Mouse (Mus musculus) left cerebral cortex, adult 8-10 months (tissue): Measurements from ENCODE around the gene Chn2. TPM values are rescaled to one million over a fixed set of nuclear protein-coding genes. Genes with fewer than 3 reads are reported as not detected.

Source experiments
- DNase-seq, 2 experiments: peaks; one replicate each; pipeline ENCODE4 v3.0.0; 2022; ENCODE audit warnings: low spot score in 2 of 2
- total RNA-seq, 4 experiments: library from RNA; stranded (reverse); gene quantifications; 2 replicates each; pipeline ENCODE4 v1.2.4; 2022

The Chn2 gene
- total RNA-seq, 4 experiments from 2014 or later, result 46.0 to 51.8 (median 47.8) TPM

DNA sequence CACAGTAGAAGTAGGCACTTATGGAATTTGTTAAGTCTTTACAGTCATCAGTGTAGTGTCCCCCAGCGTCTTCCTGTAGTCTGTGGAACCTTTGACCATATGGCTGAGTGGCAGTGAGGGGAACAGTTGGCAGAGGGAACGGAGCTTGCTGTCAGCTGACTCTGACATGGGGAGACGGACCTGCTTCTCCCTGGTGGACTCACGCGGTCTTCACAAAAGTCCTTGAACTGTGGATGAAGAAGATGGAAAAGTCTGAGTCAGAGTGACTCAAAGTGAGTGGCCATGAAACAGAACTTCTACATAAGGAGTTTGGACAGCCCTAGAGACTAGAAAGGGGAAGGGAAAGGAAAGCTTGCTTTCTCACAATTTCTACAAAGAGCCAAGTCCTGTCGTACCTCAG lies 36.1 kb downstream of the Chn2 start:
- no peak for DNase-seq

DNA sequence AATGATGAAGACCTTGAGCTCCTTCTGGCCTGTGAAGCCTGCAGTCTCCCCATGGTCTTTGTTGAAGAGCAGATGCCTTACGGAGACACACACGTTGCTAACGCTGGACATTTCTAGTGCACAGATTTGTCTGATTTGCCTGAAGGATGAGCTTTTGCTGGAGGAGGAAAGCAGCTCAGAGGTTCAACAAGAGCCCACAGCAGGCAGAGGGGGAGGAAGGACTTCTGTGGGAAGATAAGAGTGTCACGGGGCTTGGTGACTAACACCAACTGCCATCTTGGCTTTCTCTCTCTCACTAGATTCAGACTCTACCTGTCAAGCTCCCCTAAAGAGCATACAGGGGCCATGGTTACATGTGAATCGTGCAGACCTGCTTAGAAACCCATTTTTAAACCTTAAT lies 37.3 kb downstream of the Chn2 start:
- no peak for DNase-seq

DNA sequence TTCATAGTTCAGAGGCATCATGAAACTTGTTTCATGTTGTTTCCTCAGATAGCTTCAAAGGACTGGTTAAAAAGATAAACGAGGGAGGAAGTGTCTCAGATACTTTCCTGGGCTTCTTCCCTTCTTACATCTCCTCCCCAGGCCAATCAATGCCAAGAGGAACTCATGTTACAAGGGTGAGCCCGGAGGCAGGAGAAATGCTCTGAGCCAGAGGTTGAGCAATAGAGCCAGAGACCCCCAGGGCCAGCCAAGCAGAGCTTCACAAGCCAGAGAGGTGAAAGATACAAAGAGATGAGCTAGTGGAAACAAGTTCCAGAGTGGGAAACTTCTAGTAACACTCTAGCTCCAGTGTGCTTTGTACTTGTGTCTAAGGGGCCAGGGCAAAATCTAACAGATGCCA lies 38.9 kb downstream of the Chn2 start:
- DNase-seq, result no peak

- DNase-seq, result no peak
Observed at GRCm38 (mm10) chr6:54079881-54080280, 40.5 kb downstream of the Chn2 start.

DNA sequence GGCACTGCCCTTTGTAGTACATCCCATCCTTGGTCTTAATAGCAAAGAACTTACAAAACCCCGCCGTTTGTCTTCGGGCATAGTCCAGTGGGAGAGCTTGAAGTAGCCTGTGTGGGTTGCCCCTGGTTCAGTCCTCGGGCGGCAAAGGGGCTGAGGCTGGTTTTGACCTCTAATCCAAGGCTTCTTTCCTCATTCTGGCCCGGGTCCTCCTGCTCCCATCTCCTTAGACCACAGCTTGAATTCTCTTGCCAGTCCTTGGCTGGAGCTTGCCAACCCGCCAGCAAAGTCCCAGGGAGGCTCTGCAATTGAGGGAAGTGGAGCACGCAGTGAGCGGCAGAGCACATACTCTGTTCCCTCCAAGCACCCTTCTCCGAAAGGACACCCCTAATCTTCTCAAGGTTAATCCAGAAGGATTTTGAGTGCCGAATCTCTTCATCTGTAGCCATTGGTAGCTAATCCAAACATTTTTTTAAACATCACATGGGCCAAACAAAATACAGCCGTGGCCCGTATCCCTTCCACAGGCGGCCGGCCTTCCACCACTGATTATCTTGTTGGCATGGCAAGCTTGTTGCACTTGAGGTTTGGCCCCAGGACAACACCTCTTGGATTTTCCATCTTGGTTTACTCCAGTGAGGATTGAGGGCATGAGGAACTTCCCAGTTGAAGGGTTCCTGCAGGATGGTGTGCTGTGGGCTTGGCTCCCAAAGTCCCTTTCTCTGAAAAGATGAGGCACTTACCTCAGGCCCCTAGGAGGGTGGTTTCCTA lies 41.3 kb downstream of the Chn2 start:
- DNase-seq, result no peak

DNA sequence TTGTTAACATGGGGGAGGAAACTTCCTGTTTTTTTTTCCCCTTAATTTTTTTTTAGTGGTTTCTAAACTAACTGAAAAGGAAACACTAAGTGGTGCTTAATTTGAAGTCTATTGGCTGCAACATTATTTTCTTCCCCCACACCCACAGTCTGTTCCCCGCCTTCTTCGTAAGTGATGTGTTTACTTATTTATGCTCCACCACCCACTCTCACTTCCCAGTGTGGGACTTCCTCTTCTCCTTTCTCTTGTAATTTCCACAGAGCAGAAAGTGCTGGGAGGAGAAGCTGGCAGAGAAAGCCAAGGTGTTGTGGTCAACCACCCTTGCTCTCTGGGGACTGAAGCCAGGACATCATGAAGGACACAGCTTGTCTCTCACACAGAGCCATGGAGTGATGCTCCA lies 43.2 kb downstream of the Chn2 start:
- DNase-seq, result no peak

- no peak for DNase-seq
Observed at GRCm38 (mm10) chr6:54084046-54084445, 44.7 kb downstream of the Chn2 start.

DNA sequence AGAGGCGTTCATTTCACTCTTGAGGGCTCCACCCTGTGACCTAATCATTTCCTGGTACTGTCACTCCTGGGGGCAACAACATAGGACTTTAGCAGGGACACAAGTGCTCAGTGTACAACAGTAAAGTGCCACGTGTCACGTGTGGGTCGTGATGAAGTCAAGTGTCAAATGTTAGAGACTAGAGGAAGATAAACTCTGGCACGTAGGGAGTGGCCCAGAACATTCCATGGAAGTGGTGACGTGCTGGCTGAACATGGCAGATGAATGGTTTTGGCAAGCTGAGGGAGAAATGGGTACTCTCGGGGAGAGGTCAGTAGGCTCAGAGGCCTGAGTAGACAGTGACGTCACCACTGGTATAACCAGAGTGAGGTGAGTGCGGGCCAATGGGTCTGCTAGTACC lies 45.7 kb downstream of the Chn2 start:
- DNase-seq, result no peak

- DNase-seq, result no peak
Observed at GRCm38 (mm10) chr6:54088168-54088567, 48.8 kb downstream of the Chn2 start.

DNA sequence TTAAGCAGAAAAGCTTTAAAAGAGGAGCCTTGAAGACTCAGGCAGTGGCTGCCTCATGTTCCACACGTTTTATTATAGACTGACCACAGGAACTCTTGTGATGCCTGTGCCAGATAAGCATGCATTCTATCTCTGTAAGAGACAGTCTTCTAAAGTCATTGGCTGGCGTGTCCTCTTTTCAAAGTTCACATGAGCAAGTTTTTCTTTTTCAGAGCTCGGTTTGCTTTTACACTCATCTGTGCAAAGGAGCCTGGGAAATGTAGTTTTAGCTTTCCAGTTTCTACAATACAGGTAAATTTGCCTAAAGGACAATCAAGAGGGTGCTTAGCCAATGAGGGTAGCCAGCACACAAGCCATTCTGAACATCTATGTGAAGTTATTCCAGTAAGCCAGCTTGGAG lies 51.5 kb downstream of the Chn2 start:
- DNase-seq, result no peak

- DNase-seq, result no peak
Observed at GRCm38 (mm10) chr6:54092920-54093319, 53.6 kb downstream of the Chn2 start.

GRCm38 (mm10) chr6:54096147-54096761 lies 56.9 kb downstream of the Chn2 start:
- no peak for DNase-seq

DNA sequence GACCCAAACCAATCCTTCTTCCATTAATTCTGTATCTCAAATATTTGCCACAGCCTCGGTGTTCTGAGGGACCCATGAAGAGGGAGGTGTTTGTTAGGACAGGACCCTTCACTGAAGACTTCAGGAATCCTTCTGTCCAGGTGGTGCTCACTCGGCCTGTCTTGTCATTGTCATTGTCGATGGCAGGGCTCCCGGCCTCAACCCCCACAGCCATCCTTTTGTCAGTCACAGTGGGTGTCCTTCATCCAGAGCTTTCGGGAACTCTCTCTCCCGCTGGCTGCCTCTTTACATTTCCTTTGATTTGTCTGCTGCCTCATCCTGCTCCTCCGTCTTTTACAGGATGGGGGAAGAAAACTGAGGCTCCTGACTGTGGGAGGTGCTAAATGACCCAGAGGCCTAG lies 57.5 kb downstream of the Chn2 start:
- no peak for DNase-seq

DNA sequence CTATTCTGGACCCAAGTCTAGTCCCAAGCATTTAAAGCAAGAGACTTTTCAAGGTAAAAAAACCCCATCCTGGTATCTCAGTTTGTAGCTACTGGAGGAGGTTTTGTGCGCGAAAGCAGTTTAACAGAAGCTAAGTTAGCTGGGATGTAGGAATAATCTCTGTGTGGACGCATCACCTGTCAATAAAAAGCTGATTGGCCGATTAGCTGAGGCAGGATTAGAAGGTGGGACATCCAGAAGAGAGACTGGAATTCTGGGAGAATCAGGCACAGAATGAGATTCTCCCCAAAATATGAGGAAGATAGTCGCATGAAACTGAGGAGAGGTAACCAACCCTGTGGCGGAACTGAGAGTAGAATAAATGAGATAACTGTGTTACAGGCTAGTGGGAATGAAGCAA lies 59.0 kb downstream of the Chn2 start:
- no peak for DNase-seq

GRCm38 (mm10) chr6:54099659-54100058 lies 60.3 kb downstream of the Chn2 start:
- DNase-seq, result no peak

DNA sequence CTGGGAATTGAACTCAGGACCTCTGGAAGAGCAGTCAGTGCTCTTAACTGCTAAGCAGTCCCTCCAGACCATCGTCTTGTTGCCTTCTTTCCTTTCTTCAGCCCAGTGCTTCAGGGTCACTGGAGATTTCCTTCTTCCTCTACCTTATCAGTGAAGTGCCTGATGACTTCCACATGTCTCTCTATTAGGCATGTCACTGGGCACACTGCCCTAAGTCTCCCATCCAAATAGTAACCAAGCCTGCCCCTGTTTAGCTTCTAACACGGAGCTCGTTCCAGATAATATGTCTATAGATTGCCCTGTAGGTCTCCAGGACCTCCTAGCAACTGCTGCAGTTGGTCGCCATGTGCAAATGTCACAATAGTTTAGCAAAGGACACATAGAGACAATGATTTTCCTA lies 62.9 kb downstream of the Chn2 start:
- DNase-seq, result no peak

- no peak for DNase-seq
Observed at GRCm38 (mm10) chr6:54103276-54103975, 64.1 kb downstream of the Chn2 start.

DNA sequence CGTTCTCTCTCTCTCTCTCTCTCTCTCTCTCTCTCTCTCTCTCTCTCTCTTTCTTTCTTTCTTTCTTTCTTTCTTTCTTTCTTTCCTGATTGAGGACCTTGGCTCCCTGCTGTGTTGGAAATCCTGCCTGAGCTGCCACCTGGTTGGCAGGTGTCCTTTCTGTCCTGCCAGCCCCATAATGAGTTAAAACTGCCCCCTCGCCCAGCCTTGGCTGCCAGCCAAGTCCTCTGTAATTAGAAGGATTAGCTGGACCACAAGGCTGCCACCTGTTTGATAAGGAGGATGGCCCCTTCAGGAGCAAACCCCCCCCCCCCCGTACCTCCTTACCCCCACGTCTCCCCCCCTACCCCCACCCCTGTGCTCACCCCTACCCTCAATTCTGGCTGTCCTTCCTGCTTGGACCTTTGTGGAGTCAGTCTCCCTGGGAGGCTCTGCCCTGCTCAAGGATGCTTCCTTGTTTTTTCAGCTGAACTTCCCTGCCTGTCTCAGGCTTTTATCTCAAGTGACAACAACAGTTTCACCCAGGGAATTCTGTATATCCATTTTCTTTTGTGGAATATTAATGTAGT lies 72.1 kb downstream of the Chn2 start:
- no peak for DNase-seq

GRCm38 (mm10) chr6:54113338-54113737 lies 74.0 kb downstream of the Chn2 start:
- DNase-seq, result no peak

- no peak for DNase-seq
Observed at GRCm38 (mm10) chr6:54114412-54114811, 75.1 kb downstream of the Chn2 start.

- no peak for DNase-seq
Observed at GRCm38 (mm10) chr6:54116299-54116698, 76.9 kb downstream of the Chn2 start.

DNA sequence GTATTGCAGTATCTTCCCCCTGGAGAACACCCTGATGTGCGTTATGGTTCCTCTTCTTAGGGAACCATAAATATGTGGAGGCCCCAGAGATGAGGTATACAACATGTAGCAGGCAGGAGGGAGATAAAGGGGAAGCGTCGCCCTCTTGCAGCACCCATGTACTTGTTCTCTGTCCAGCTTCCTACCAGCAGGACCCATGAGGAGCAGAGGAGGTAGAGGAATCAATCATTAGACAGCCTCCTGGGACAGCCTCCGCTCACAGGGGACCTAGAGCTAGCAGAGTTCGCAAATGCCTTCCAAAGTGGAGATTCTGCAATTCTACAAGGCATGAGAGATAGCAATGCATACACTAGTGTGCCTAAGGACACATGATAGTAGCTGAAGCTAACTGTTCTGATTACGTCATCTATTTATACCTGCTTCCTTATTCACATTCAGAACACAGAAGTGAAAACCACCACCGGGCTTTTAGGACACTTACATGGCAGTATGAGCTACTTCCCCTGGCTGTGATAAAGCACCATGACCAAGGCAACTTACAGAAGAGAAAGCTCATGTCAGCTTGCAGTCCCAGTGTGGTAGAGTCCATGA lies 77.7 kb downstream of the Chn2 start:
- DNase-seq, result no peak
